Mouse (Mus musculus) liver, embryonic 15.5 days (tissue): ENCODE results near the gene Thumpd2. TPM values are rescaled to one million over a fixed set of nuclear protein-coding genes. Genes with fewer than 3 reads are reported as not detected.

Experiments
- ATAC-seq: fragments of 200-750 bp; cut with Nextera tagmentation; 2 replicates; pipeline ENCODE4 v1.8.0; 2017; ENCODE audit warnings: moderate number of reproducible peaks, mild to moderate bottlenecking, moderate library complexity; ENCODE audit not compliant: insufficient read depth
- H3K27ac ChIP-seq: fragments of 300-500 bp; sonication (generic); replicated peaks from 2 replicates; pipeline ENCODE4 v1.5.1; 2015; ENCODE audit warnings: mild to moderate bottlenecking, inconsistent platforms
- H3K27me3 ChIP-seq: fragments of 300-500 bp; sonication (generic); 2 replicates; pipeline ENCODE4 v1.6.1; 2015; ENCODE audit warnings: mild to moderate bottlenecking, inconsistent platforms
- H3K36me3 ChIP-seq: fragments of 300-500 bp; sonication (generic); replicated peaks from 2 replicates; pipeline ENCODE4 v1.6.1; 2015; ENCODE audit warnings: moderate library complexity, mild to moderate bottlenecking, inconsistent platforms
- H3K4me1 ChIP-seq: fragments of 300-500 bp; sonication (generic); replicated peaks from 2 replicates; pipeline ENCODE4 v1.6.1; 2015; ENCODE audit warnings: inconsistent platforms
- H3K4me2 ChIP-seq: fragments of 300-500 bp; sonication (generic); 2 replicates; pipeline ENCODE4 v1.6.1; 2015; ENCODE audit warnings: moderate library complexity, mild to moderate bottlenecking, inconsistent platforms
- H3K4me3 ChIP-seq: fragments of 300-500 bp; sonication (generic); replicated peaks from 2 replicates; pipeline ENCODE4 v1.5.1; 2015; ENCODE audit warnings: mild to moderate bottlenecking, inconsistent platforms
- H3K9ac ChIP-seq: fragments of 300-500 bp; sonication (generic); 2 replicates; pipeline ENCODE4 v1.6.1; 2015; ENCODE audit warnings: moderate library complexity, mild to moderate bottlenecking, inconsistent platforms
- H3K9me3 ChIP-seq: fragments of 300-500 bp; sonication (generic); replicated peaks from 2 replicates; pipeline ENCODE4 v1.6.1; 2016; ENCODE audit warnings: inconsistent platforms
- WGBS: fragments of 180-500 bp; shearing (Covaris S2); methylation state at CpG from one replicate; pipeline ENCODE4 v1.1.7; 2015; ENCODE audit warnings: mixed read lengths; ENCODE audit not compliant: insufficient replicate concordance; 5-methylcytosine and 5-hydroxymethylcytosine counted together
- polyA plus RNA-seq: library from polyadenylated mRNA; unstranded; fragments of >200 nt; fragmentation: Nextera tagmentation; extraction: Ambion mirVana; gene quantifications from 2 replicates; pipeline ENCODE4 v1.2.1, GENCODE M21; 2015

Gene Thumpd2
- 5.8 TPM in 2 replicates for polyA plus RNA-seq

DNA sequence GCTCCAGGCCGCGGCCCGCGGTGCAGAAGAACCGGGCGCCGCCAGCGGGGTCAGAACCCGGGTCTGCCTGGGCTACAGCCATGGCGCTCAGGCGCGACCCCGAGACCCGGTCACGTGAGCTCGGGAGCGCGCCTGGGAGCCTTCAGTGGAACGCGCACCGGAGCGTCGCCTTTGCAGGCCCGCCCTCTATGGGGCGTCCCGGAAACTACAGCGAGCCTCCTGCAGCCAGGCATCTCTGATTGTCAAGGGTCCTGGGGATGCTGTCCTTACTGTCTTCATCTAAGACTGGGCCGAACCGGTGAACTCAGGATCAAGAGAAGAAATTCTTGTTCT is at the start of gene Thumpd2:
Gene Thumpd2 (minus strand): TSS at position 104 of the 333 bp plus-strand sequence.
- H3K36me3 ChIP-seq: peaks cover 5% of the 10 kb centered on the region; the same call in 1 of the 2 replicates
- no peaks in the 10 kb centered on the region for H3K27me3 ChIP-seq
- H3K4me3 ChIP-seq: peak within 1 kb of the TSS; percentile 95
- H3K27ac ChIP-seq: peak within 1 kb of the TSS; percentile 78
- under 1% methylated on average over 29 of the region's 29 CpGs for WGBS
- peaks cover 31% of the 10 kb centered on the region for H3K4me1 ChIP-seq
- peak; percentile 92 for ATAC-seq
- peak within 1 kb of the TSS; percentile 74 for H3K4me2 ChIP-seq
- no peaks in the 10 kb centered on the region for H3K9me3 ChIP-seq
- peak within 1 kb of the TSS; percentile 90 for H3K9ac ChIP-seq

DNA sequence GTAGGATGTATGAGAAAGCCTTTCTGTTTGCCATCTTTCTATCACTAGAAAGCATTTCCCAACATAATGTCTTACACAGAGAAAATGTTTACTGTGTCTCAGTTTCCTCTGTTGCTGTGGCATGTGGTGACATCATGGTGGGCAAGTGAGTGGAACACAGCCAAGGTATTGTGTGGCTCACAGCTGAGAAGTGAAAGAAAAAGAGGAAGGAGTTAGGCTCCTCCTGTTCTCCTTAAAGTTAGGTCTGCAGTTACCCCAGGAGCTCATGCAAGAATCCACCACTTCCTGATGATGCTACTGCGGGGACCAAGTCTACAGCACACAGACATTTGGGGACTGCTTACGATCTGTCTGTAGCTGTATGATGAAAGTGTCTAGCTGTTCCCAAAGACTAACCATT is 39.4 kb upstream of the Thumpd2 start:
- WGBS: 10% methylated on average over 2 of the region's 2 CpGs
- Histone ChIP-seq H3K9ac (no peak overlapping the region), H3K27ac (no peak overlapping the region), H3K27me3 (no peaks in the 10 kb centered on the region), H3K4me1 (no peaks in the 10 kb centered on the region), H3K36me3 (no peaks in the 10 kb centered on the region), H3K9me3 (no peaks in the 10 kb centered on the region), H3K4me3 (no peak overlapping the region), H3K4me2 (no peak overlapping the region)
- ATAC-seq: no peak

DNA sequence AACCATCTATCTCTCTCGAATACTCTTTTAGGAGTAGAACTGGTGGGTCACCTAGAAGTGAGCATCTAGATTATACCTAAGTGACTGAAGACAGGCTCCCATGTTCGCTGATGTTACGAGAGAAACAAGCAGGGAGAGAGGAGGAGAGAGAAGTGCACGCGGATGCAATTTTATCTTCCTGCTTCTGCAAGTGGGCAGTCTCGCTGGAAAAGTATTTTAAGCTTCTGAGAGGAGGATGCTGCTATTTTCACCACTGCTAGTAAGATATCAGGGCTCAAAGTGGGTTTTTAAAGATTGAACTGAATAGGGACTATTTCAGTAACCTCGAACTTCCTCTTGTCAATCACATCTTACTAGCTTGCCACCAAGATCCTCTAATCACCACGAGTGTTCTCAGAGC is 38.0 kb upstream of the Thumpd2 start:
- no peak overlapping the region for H3K27ac ChIP-seq
- H3K27me3 ChIP-seq: no peaks in the 10 kb centered on the region
- H3K9ac ChIP-seq: no peak overlapping the region
- H3K9me3 ChIP-seq: no peaks in the 10 kb centered on the region
- WGBS: 18% methylated on average over 8 of the region's 8 CpGs
- no peaks in the 10 kb centered on the region for H3K36me3 ChIP-seq
- H3K4me2 ChIP-seq: no peak overlapping the region
- no peak for ATAC-seq
- no peak overlapping the region for H3K4me3 ChIP-seq
- H3K4me1 ChIP-seq: no peaks in the 10 kb centered on the region

DNA sequence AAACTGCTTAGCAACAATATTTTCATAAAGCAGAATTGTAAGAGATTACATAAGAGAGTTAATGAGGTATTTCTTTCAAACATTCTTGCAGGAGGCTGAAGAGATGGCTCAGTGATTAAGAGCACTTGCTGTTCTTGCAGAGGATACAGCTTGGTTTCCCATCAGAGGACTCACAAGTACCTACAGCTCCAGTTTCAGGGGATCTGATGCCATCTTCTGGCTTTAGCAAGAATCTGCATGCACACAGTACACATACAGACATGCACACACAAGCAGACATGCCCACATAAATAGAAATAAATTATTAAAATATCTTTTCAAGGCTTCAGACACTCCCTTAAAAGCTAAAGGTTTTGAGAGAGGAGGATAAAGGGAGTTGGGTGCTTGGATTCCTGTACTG is 33.6 kb upstream of the Thumpd2 start:
- Histone ChIP-seq H3K4me1 (no peaks in the 10 kb centered on the region), H3K27ac (no peak overlapping the region), H3K4me2 (no peak overlapping the region), H3K9ac (no peak overlapping the region), H3K36me3 (no peaks in the 10 kb centered on the region), H3K4me3 (no peak overlapping the region), H3K27me3 (no peaks in the 10 kb centered on the region), H3K9me3 (no peaks in the 10 kb centered on the region)
- ATAC-seq: no peak

DNA sequence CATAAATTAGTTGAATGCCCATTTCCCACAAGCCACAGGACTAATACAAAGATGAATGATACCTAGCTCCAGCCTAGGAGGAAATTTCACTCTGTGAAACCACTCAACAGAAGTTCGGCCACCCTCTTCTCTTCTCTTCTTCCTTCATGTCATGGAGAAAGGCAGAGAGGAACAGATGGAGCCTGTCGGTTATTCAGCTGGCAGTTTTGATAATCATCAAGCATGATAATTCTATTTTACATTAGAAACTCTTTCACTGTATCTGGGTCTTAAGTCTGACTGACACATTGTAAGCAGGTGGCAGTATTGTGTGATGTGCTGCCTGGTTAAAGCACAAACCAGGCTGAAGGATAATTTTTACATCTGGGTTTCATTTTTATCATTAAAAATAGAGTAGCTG is 31.6 kb upstream of the Thumpd2 start:
- Histone ChIP-seq H3K36me3 (no peaks in the 10 kb centered on the region), H3K4me3 (no peak overlapping the region), H3K9ac (no peak overlapping the region), H3K27me3 (no peaks in the 10 kb centered on the region), H3K4me1 (no peaks in the 10 kb centered on the region), H3K4me2 (no peak overlapping the region), H3K9me3 (no peaks in the 10 kb centered on the region), H3K27ac (no peak overlapping the region)
- ATAC-seq: no peak
- 41% methylated on average over 2 of the region's 2 CpGs for WGBS

DNA sequence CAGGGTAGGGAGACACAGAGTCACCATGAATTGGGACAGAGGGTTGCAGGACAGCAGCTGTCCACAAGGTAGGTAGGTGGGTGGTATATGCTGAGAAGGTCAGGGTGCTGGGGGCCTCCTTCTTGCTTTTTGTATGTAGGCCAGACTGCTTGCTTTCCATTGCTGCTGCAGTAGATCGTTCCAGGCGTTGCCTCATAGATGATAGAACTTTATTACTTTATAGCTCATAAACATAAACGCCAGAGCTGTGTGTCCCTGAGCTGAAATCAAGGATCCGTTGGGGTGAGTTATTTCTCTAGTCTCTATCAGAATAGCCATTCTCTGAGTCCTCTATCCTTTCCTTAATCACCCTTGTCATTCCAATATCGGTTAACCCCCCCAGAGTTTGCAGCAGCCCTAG is 27.9 kb upstream of the Thumpd2 start:
- Histone ChIP-seq H3K9me3 (no peaks in the 10 kb centered on the region), H3K27me3 (no peaks in the 10 kb centered on the region; the same call in 1 of the 2 replicates), H3K36me3 (no peaks in the 10 kb centered on the region), H3K4me3 (no peak overlapping the region), H3K27ac (no peak overlapping the region), H3K9ac (no peak overlapping the region), H3K4me2 (no peak overlapping the region), H3K4me1 (no peaks in the 10 kb centered on the region)
- no peak for ATAC-seq
- WGBS: 67% methylated on average over 5 of the region's 5 CpGs

DNA sequence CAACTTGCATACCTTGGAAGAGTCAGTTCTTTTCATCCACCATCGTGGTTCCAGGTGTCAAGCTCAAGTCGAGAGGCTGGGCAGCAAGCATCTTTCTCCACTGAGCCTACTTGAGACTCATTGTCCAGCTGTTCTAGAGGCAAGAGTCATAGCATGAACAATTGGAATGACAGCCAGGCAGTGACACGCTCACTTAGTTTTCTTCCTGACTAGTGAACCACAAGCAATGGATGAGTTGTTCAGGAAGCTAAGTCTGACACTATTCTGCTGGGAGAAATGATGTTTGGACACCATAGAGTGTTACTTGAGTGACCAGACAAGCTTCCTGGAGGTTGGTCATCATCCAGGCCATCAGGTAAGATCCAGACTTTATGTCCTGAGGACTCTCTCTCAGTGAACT is 24.0 kb upstream of the Thumpd2 start:
- Histone ChIP-seq H3K36me3 (no peaks in the 10 kb centered on the region), H3K4me1 (no peaks in the 10 kb centered on the region), H3K4me3 (no peak overlapping the region), H3K27ac (no peak overlapping the region), H3K4me2 (no peak overlapping the region), H3K27me3 (no peaks in the 10 kb centered on the region; the same call in 1 of the 2 replicates), H3K9ac (no peak overlapping the region), H3K9me3 (no peaks in the 10 kb centered on the region)
- 49% methylated on average over 3 of the region's 3 CpGs for WGBS
- no peak for ATAC-seq

DNA sequence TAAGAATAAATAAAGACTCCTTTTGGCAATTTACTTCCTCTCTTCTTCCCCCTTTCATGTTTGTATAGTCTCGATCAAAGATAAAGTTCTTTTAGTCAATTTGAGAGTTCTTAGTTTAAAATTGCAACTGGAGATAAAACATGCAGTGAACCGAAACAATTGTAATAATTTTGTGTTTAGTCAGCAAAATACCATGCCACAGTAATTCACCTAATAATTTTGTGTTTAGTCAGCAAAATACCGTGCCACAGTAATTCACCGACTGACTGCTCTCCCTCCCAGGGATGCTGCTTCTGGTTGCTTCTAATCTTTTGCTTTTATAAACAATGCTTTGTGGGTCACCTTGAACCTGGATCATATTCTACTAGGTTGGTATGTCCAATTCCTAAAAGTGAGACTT is 22.9 kb upstream of the Thumpd2 start:
- no peaks in the 10 kb centered on the region for H3K4me1 ChIP-seq
- H3K36me3 ChIP-seq: no peaks in the 10 kb centered on the region
- 66% methylated on average over 4 of the region's 4 CpGs for WGBS
- no peak for ATAC-seq
- no peaks in the 10 kb centered on the region for H3K9me3 ChIP-seq
- H3K4me3 ChIP-seq: no peak overlapping the region
- no peak overlapping the region for H3K27ac ChIP-seq
- H3K4me2 ChIP-seq: no peak overlapping the region
- H3K9ac ChIP-seq: no peak overlapping the region
- no peaks in the 10 kb centered on the region; the same call in 1 of the 2 replicates for H3K27me3 ChIP-seq

DNA sequence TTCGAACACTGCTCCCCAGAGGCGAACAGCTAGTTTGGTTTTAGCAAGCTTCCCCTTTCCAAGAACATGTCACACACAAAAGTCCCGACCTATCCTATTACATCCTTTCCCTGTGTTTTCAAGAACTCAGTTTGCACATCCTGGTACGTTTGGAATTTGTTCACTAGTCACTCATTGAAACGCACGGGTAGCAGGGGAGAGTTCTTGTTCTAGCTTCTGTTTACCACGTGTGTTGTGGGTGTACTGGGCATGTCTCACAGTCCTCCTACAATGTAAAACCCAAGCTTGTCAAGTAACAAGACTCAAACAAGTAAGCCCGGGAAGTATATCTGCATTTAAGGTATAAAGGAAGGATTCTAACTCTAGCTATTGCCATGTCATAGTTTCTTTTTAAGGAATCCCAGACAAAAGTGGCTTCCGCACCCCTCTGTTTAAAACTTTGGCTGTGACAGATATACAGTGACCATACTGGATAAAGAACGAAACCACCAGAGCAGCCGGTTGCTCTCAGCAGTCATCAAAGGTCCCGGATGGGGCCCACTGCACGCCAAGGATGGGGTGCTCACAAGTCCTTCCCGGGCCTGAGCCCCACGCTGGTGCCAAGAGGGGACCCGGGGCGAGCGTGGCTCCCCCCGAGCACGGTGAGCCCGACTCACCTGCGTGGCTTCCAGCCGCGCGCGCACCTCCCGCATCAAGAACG is 453 bp downstream of the Thumpd2 start:
- Histone ChIP-seq H3K4me2 (peak overlapping the region; percentile 74), H3K27ac (peak overlapping the region; percentile 78), H3K4me1 (peaks cover 31% of the 10 kb centered on the region), H3K27me3 (no peaks in the 10 kb centered on the region), H3K4me3 (peak overlapping the region; percentile 95), H3K9me3 (no peaks in the 10 kb centered on the region), H3K9ac (peak overlapping the region; percentile 90), H3K36me3 (peaks cover 8% of the 10 kb centered on the region; the same call in 1 of the 2 replicates)
- whole genome bisulfite sequencing: 6% methylated on average over 28 of the region's 28 CpGs
- ATAC-seq: peak; percentile 75

DNA sequence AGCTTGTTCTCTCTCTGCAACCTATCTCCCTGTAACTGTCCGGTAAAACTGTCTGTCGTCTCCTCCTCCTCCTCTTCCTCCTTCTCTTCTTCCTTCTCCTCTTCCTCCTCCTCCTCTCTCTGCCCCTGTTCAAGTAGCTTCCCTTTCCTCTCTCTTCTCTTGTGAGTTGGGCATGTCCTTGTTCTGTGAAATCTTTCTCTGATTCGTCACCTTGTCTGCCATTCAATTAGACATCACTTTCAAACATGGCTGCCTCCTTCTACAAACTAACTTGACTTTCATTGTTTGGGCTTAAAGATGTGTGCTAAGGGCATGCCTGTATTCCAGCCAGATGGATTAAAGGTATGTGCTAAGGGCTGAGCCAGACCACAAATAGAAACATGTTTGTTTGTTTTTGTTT is 1.5 kb downstream of the Thumpd2 start:
- Histone ChIP-seq H3K27me3 (no peaks in the 10 kb centered on the region), H3K9me3 (no peaks in the 10 kb centered on the region), H3K36me3 (peaks cover 8% of the 10 kb centered on the region; the same call in 1 of the 2 replicates), H3K27ac (0 out of 2 replicates have a peak overlapping the region, but pooled peaks have one; percentile 45), H3K9ac (no peak overlapping the region), H3K4me1 (peaks cover 31% of the 10 kb centered on the region), H3K4me3 (no peak overlapping the region), H3K4me2 (peak overlapping the region; percentile 74)
- WGBS: 57% methylated on average over 3 of the region's 3 CpGs
- ATAC-seq: no peak

DNA sequence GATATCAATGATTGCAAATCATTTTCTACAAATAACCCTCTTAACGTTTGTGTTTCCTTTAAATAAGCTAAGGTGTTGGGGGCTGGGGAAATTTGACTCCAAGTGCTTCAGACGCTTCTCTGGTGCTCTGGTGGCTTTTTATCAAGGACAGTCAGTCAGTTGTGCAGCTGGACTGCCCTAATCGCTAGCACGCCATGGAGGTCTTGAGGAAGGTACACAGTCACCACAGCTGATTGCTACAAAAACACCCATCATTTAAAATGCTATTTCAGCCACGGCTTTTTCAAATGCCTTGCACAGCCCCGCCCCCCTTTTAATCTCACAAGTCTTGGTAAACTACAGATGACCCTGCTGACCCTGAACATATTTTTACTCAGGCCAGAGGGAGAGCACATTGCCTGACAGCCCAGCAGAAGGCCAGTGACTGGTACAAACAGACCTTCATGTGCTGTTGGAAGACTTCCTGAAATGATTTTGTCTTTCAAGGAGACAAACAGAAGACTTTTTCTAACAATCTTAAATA is 2.5 kb downstream of the Thumpd2 start:
- Histone ChIP-seq H3K4me1 (peaks cover 31% of the 10 kb centered on the region), H3K27me3 (no peaks in the 10 kb centered on the region), H3K9ac (no peak overlapping the region), H3K36me3 (peaks cover 8% of the 10 kb centered on the region; the same call in 1 of the 2 replicates), H3K4me2 (peak overlapping the region; percentile 29; the same call in 1 of the 2 replicates), H3K27ac (peak overlapping the region; percentile 45; the same call in 1 of the 2 replicates), H3K9me3 (no peaks in the 10 kb centered on the region), H3K4me3 (no peak overlapping the region)
- 27% methylated on average over 6 of the region's 6 CpGs for WGBS
- ATAC-seq: peak; percentile 45
